Mouse (Mus musculus): ENCODE results near the gene Tmem235. TPM values are rescaled to one million over a fixed set of nuclear protein-coding genes. Genes with fewer than 3 reads are reported as not detected.
A peak's percentile ranks its signal among the peaks of the same experiment; 100 is the strongest.

Gene Tmem235
- polyA plus RNA-seq, 1 experiment from 2014 or later = not detected

DNA sequence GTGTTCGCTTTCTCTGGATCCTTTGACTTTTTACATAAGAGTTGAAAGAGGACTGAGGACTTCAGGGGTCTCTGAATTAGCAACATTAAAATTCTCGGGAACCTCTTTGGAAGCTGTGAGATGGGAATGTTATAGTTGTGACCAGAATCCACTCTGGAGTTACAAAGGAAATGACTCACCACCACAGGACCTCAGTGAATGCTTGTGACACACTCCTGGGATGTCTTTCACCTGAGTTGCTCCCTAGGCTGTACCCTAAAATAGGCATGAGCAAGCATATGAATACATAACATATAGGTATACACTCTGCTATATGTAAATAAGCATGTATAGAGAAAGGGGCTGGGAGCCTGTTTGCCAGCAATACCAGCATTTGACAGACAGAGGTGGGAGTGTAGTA lies 17.1 kb upstream of the Tmem235 start:
- DNase-seq (ENCODE audit: low spot score, missing footprints) (no peak), ATAC-seq (ENCODE audit: low FRiP score) (no peak)
- no peaks in the 10 kb centered on the region for H3K9me3 ChIP-seq (ENCODE audit: control insufficient read depth, low read length)
- no peak overlapping the region for H3K9ac ChIP-seq (ENCODE audit: low read length)
- H3K27me3 ChIP-seq (ENCODE audit: control insufficient read depth, insufficient read depth, low read length) = no peaks in the 10 kb centered on the region
- H3K27ac ChIP-seq (ENCODE audit: low read depth, low read length) = no peak overlapping the region
- no peaks in the 10 kb centered on the region for H3K36me3 ChIP-seq (ENCODE audit: control insufficient read depth, insufficient read depth, low read length)
- WGBS = 86% methylated on average over 2 of the region's 2 CpGs
- no peak overlapping the region for H3K4me3 ChIP-seq (ENCODE audit: low read depth, low read length)
- H3K4me2 ChIP-seq = no peak overlapping the region
- H3K4me1 ChIP-seq (ENCODE audit: control insufficient read depth, insufficient read depth, low read length) = peaks cover 5% of the 10 kb centered on the region

DNA sequence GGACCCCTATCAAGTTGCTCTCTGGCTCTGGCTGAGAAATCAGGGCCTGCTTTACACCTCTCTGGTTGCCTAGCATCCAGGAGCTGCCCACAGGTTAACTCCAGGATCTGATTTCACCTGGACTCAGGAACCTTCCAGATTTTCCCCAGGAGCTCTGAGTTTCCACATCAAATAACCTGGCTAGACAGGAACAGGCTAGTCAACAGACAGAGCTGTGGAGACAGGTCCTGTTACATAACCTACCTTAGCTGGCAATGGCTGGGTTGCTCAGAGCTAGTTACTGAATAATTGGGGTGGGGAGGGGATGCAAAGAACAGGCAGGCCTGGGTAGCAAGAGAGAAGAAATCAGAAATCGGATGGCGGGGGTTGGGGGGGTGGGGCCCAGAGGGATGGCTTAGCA lies 15.6 kb upstream of the Tmem235 start:
- H3K4me1 ChIP-seq (ENCODE audit: control insufficient read depth, insufficient read depth, low read length) = peaks cover 10% of the 10 kb centered on the region
- no peak overlapping the region for H3K9ac ChIP-seq (ENCODE audit: low read length)
- no peak overlapping the region for H3K4me3 ChIP-seq (ENCODE audit: low read depth, low read length)
- no peak overlapping the region for H3K27ac ChIP-seq (ENCODE audit: low read depth, low read length)
- no peak for ATAC-seq (ENCODE audit: low FRiP score)
- WGBS = 90% methylated on average over 2 of the region's 2 CpGs
- H3K9me3 ChIP-seq (ENCODE audit: control insufficient read depth, low read length) = no peaks in the 10 kb centered on the region
- H3K27me3 ChIP-seq (ENCODE audit: control insufficient read depth, insufficient read depth, low read length) = no peaks in the 10 kb centered on the region
- DNase-seq (ENCODE audit: low spot score, missing footprints) = no peak
- no peaks in the 10 kb centered on the region for H3K36me3 ChIP-seq (ENCODE audit: control insufficient read depth, insufficient read depth, low read length)
- no peak overlapping the region for H3K4me2 ChIP-seq

DNA sequence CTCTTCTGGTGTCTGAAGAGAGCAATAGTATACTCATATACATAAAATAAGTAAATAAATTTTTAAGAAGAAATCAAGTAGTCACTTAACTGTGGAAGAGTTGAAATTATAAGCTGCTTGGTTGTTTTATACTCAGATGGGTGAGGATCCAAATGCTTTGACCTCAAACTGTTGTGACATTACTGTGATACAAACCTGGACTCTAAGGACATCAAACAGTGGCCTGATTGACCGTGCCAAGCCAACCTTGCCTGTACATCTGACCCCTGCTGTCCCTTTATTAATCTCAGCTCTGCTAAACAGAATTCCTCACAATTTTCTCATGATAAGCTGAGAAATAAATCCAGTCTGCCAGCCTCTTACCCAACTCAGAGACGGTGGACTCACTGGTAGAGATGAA lies 14.9 kb upstream of the Tmem235 start:
- Histone ChIP-seq H3K27ac (ENCODE audit: low read depth, low read length) (no peak overlapping the region), H3K4me3 (ENCODE audit: low read depth, low read length) (no peak overlapping the region), H3K9me3 (ENCODE audit: control insufficient read depth, low read length) (no peaks in the 10 kb centered on the region), H3K9ac (ENCODE audit: low read length) (no peak overlapping the region), H3K4me2 (no peak overlapping the region), H3K27me3 (ENCODE audit: control insufficient read depth, insufficient read depth, low read length) (no peaks in the 10 kb centered on the region), H3K36me3 (ENCODE audit: control insufficient read depth, insufficient read depth, low read length) (no peaks in the 10 kb centered on the region), H3K4me1 (ENCODE audit: control insufficient read depth, insufficient read depth, low read length) (peaks cover 16% of the 10 kb centered on the region)
- ATAC-seq (ENCODE audit: low FRiP score) = no peak
- 77% methylated on average over 2 of the region's 2 CpGs for WGBS
- DNase-seq (ENCODE audit: low spot score, missing footprints) = no peak

DNA sequence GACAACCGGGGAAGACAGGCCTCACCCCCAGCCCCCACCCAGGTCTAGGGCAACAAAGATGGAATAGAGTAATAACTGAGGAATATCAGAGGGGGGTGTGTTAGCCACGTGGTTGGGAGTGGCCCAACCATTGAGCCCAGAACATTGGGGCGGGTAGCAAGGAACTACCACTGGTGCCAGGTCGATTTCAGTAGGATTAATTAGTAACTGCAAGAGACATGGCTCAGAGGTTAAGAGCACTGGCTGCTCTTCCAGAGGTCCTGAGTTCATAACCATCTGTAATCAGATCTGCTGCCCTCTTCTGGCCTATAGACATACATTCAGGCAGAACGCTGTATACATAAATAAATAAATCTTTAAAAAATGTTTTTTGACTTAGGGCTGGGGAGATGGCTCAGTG lies 13.9 kb upstream of the Tmem235 start:
- no peaks in the 10 kb centered on the region for H3K27me3 ChIP-seq (ENCODE audit: control insufficient read depth, insufficient read depth, low read length)
- ATAC-seq (ENCODE audit: low FRiP score) (no peak), DNase-seq (ENCODE audit: low spot score, missing footprints) (no peak)
- no peaks in the 10 kb centered on the region for H3K9me3 ChIP-seq (ENCODE audit: control insufficient read depth, low read length)
- H3K4me3 ChIP-seq (ENCODE audit: low read depth, low read length) = no peak overlapping the region
- WGBS = 64% methylated on average over 5 of the region's 5 CpGs
- no peaks in the 10 kb centered on the region for H3K36me3 ChIP-seq (ENCODE audit: control insufficient read depth, insufficient read depth, low read length)
- no peak overlapping the region for H3K9ac ChIP-seq (ENCODE audit: low read length)
- peaks cover 16% of the 10 kb centered on the region for H3K4me1 ChIP-seq (ENCODE audit: control insufficient read depth, insufficient read depth, low read length)
- no peak overlapping the region for H3K27ac ChIP-seq (ENCODE audit: low read depth, low read length)
- H3K4me2 ChIP-seq = no peak overlapping the region

DNA sequence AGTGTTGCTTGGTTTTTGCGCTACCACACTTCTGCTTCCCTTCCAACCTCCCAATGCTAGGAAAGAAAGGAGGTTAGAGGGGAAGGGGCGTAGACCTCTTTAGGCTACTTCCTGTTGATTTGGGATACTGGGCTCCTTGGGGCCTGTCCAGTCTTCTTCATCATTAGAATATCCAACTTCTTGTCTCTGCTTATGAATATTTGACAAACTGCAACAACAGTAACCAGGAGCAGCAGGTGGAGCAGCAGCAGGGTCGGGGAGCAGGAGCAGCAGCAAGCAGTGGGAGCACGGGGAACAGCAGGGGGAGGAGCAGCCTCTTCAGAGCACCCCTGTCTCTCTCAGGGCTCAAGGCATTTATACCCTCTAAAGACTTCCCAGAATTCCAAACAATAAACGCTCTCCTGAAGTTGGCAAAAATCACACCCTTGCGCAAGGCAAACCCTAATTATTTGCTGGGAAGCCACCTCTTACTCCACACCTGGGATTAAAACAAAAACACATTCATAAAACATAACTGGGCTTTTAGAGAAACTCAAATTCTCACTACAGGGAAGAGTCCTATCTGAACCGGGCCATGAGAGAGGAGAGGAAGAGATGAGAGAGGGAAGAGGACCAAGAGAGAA lies 12.8 kb upstream of the Tmem235 start:
- WGBS = 82% methylated on average over 7 of the region's 7 CpGs
- H3K9ac ChIP-seq (ENCODE audit: low read length) = peak overlapping the region; percentile 87
- DNase-seq (ENCODE audit: low spot score, missing footprints) (no peak), ATAC-seq (ENCODE audit: low FRiP score) (no peak)
- H3K4me1 ChIP-seq (ENCODE audit: control insufficient read depth, insufficient read depth, low read length) = peaks cover 16% of the 10 kb centered on the region
- H3K9me3 ChIP-seq (ENCODE audit: control insufficient read depth, low read length) = no peaks in the 10 kb centered on the region
- H3K36me3 ChIP-seq (ENCODE audit: control insufficient read depth, insufficient read depth, low read length) = peaks cover 3% of the 10 kb centered on the region
- H3K27ac ChIP-seq (ENCODE audit: low read depth, low read length) = peak overlapping the region; percentile 93; the same call in 1 of the 2 replicates
- no peak overlapping the region for H3K4me3 ChIP-seq (ENCODE audit: low read depth, low read length)
- H3K27me3 ChIP-seq (ENCODE audit: control insufficient read depth, insufficient read depth, low read length) = no peaks in the 10 kb centered on the region
- no peak overlapping the region; the same call in 1 of the 2 replicates for H3K4me2 ChIP-seq

DNA sequence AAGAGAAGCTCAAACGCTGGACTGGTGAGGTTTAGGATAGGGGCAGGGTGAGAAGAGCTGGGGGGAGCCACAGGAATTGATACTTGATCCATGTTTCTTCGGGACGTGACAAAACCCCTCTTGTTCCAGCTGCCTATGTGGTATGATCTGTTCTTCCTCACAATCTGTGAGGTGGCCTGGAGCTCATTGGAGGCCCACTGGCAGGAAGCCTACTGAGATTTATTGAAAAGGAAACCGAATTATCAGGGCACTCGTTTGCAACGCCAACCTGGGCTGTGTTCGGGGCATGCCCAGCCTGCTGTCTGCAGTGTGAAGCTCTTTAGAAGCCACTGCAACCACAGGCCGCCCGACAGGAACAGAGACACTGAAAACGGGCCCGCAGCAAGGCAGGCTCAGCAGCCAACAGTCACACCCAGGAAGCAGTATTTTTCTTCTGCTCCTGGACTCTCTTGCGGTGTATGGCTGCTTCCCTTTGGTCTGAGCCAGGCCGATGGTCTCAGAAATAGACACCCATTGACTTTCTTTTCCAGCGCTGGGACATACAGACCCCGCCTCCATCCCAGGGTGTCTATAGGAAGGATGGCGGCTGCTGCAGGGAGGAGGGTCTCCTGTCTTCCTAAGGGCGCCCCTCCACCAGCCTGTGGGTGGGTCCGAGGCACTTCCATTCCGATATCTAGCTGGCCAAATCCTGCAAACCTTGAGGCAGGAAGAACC lies 12.1 kb upstream of the Tmem235 start:
- DNase-seq (ENCODE audit: low spot score, missing footprints) = no peak
- no peaks in the 10 kb centered on the region for H3K27me3 ChIP-seq (ENCODE audit: control insufficient read depth, insufficient read depth, low read length)
- 11% methylated on average over 19 of the region's 19 CpGs for WGBS
- peak; percentile 80; the same call in 1 of the 2 replicates for ATAC-seq (ENCODE audit: low FRiP score)
- peaks cover 16% of the 10 kb centered on the region for H3K4me1 ChIP-seq (ENCODE audit: control insufficient read depth, insufficient read depth, low read length)
- peak overlapping the region; percentile 93 for H3K27ac ChIP-seq (ENCODE audit: low read depth, low read length)
- H3K36me3 ChIP-seq (ENCODE audit: control insufficient read depth, insufficient read depth, low read length) = peaks cover 9% of the 10 kb centered on the region
- peak overlapping the region; percentile 87 for H3K9ac ChIP-seq (ENCODE audit: low read length)
- H3K4me3 ChIP-seq (ENCODE audit: low read depth, low read length) = peak overlapping the region; percentile 78
- no peaks in the 10 kb centered on the region for H3K9me3 ChIP-seq (ENCODE audit: control insufficient read depth, low read length)
- H3K4me2 ChIP-seq = peak overlapping the region; percentile 88

DNA sequence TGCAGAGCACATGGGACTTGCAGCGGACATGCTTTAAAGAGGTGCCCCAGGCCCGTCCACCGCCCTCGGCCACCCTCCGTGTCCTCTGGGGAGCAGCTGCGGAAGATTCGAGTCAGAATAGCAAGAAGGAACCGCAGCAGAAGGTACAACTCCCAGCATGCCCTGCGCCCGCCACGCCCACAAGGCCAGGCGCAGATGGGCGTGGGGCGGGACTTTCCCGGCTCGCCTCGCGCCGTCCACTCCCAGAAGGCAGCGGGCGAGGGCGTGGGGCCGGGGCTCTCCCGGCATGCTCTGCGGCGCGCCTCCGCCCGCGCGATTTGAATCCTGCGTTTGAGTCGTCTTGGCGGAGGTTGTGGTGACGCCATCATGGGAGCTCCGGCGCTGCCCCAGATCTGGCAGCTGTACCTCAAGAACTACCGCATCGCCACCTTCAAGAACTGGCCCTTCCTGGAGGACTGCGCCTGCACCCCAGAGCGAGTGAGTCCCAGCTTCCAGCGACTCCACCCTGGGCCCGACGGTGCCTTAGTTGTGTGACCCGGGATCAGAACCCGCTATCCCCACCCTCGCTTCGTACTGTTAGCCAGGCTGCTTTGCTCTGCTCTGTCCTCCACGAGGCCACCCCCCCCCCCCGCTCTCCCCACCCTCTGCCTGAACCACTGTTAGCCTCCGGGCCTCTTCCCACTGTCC lies 11.4 kb upstream of the Tmem235 start, which contains the start of gene Birc5:
Gene Birc5, plus strand, starts transcription at position 267 of the 687 bp plus-strand sequence.
- H3K4me1 ChIP-seq (ENCODE audit: control insufficient read depth, insufficient read depth, low read length) = peaks cover 16% of the 10 kb centered on the region
- peaks cover 12% of the 10 kb centered on the region for H3K36me3 ChIP-seq (ENCODE audit: control insufficient read depth, insufficient read depth, low read length)
- under 1% methylated on average over 51 of the region's 51 CpGs for WGBS
- no peaks in the 10 kb centered on the region for H3K9me3 ChIP-seq (ENCODE audit: control insufficient read depth, low read length)
- H3K27ac ChIP-seq (ENCODE audit: low read depth, low read length) = peak within 1 kb of the TSS; percentile 93
- peak within 1 kb of the TSS; percentile 78 for H3K4me3 ChIP-seq (ENCODE audit: low read depth, low read length)
- DNase-seq (ENCODE audit: low spot score, missing footprints) (peak; percentile 100), ATAC-seq (ENCODE audit: low FRiP score) (peak; percentile 95)
- H3K4me2 ChIP-seq = peak within 1 kb of the TSS; percentile 88
- peak within 1 kb of the TSS; percentile 87 for H3K9ac ChIP-seq (ENCODE audit: low read length)
- H3K27me3 ChIP-seq (ENCODE audit: control insufficient read depth, insufficient read depth, low read length) = no peaks in the 10 kb centered on the region

DNA sequence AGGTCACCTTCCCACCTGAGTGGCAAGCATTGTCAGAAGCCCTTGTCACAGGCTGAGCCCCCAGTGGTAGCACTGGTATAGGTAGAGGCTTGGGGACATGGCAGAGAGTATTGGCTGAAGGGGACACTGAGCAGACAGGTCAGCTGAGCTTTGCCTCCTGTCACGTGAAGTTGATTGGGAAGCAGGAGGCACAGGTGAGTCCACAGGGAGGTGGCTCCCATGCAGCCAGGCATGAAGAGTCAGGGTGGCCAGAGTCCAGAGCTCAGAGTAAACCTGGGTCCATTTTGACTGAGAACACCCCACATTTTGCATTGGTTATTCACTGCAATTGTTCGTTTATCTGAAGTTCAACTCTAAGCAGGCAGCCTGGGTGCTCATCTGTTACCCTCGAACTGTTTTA lies 7.7 kb upstream of the Tmem235 start:
- no peak overlapping the region for H3K4me3 ChIP-seq (ENCODE audit: low read depth, low read length)
- H3K36me3 ChIP-seq (ENCODE audit: control insufficient read depth, insufficient read depth, low read length) = peaks cover 38% of the 10 kb centered on the region
- ATAC-seq (ENCODE audit: low FRiP score) = no peak
- H3K4me2 ChIP-seq = no peak overlapping the region
- DNase-seq (ENCODE audit: low spot score, missing footprints) = no peak
- peaks cover 16% of the 10 kb centered on the region for H3K4me1 ChIP-seq (ENCODE audit: control insufficient read depth, insufficient read depth, low read length)
- no peak overlapping the region for H3K9ac ChIP-seq (ENCODE audit: low read length)
- 92% methylated on average over 3 of the region's 3 CpGs for WGBS
- no peaks in the 10 kb centered on the region for H3K27me3 ChIP-seq (ENCODE audit: control insufficient read depth, insufficient read depth, low read length)
- no peaks in the 10 kb centered on the region for H3K9me3 ChIP-seq (ENCODE audit: control insufficient read depth, low read length)
- H3K27ac ChIP-seq (ENCODE audit: low read depth, low read length) = no peak overlapping the region

DNA sequence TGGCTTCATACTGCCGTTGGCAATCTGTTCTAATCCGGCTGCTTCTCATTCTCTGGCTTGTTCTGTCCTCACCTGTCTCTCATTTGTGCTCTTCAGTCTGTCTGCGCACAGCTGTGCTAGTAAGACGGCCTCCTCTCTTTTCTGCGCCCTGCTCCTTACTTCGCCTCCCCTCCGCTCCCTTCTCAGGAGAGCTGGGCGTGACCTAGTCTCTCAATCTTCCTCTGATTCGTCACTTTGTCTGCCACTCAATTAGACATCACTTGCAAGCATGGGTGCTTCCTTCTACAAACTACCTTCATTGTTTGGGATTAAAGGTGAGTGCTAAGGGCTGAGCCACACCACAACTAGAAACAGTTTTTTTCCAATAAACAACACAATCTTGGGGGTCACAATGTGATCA lies 6.3 kb upstream of the Tmem235 start:
- WGBS = 90% methylated on average over 9 of the region's 9 CpGs
- Histone ChIP-seq H3K27ac (ENCODE audit: low read depth, low read length) (no peak overlapping the region), H3K36me3 (ENCODE audit: control insufficient read depth, insufficient read depth, low read length) (peaks cover 38% of the 10 kb centered on the region), H3K4me3 (ENCODE audit: low read depth, low read length) (no peak overlapping the region), H3K4me1 (ENCODE audit: control insufficient read depth, insufficient read depth, low read length) (peaks cover 9% of the 10 kb centered on the region), H3K9ac (ENCODE audit: low read length) (no peak overlapping the region), H3K9me3 (ENCODE audit: control insufficient read depth, low read length) (no peaks in the 10 kb centered on the region), H3K27me3 (ENCODE audit: control insufficient read depth, insufficient read depth, low read length) (peaks cover 2% of the 10 kb centered on the region; the same call in 1 of the 2 replicates), H3K4me2 (no peak overlapping the region)
- DNase-seq (ENCODE audit: low spot score, missing footprints) (no peak), ATAC-seq (ENCODE audit: low FRiP score) (no peak)
